Mouse (Mus musculus): ENCODE results near the gene Gpr107. TPM values are rescaled to one million over a fixed set of nuclear protein-coding genes. Genes with fewer than 3 reads are reported as not detected.

The Gpr107 gene
- total and polyA plus RNA-seq, 2 experiments = 8.3 to 10.0 TPM

GRCm38 (mm10) chr2:31263039-31263461, 110.9 kb downstream of the Gpr107 start:
- Histone ChIP-seq H3K9ac (ENCODE audit: low read depth, low read length) (no peak overlapping the region), H3K4me1 (ENCODE audit: control insufficient read depth, insufficient read depth, low read length) (peaks cover 5% of the 10 kb centered on the region; the same call in 1 of the 2 replicates)

GRCm38 (mm10) chr2:31263746-31264378, 111.7 kb downstream of the Gpr107 start:
- Histone ChIP-seq H3K27me3 (ENCODE audit: control insufficient read depth, insufficient read depth, low read length) (no peaks in the 10 kb centered on the region), H3K4me3 (ENCODE audit: insufficient read depth, low read depth, low read length) (no peak overlapping the region), H3K79me2 (ENCODE audit: control insufficient read depth, insufficient read depth, low read length) (no peaks in the 10 kb centered on the region), H3K27ac (replicated peaks; ENCODE audit: insufficient read depth, low read depth, low read length) (no peak overlapping the region), H3K36me3 (ENCODE audit: control insufficient read depth, insufficient read depth, low read length) (no peaks in the 10 kb centered on the region), H3K9ac (ENCODE audit: low read depth, low read length) (no peak overlapping the region), H3K4me1 (ENCODE audit: control insufficient read depth, insufficient read depth, low read length) (no peaks in the 10 kb centered on the region)
- no peak for DNase-seq (ENCODE audit: extremely low read depth, low read depth, low spot score)
- TF ChIP-seq POLR2A (IDR thresholded peaks at IDR 0.05; ENCODE audit: extremely low read depth, insufficient read depth, low read length) = no peak
- no peak for TF ChIP-seq CTCF (IDR thresholded peaks at IDR 0.05; ENCODE audit: low read depth, low read length)
- WGBS = 43% methylated on average over 10 of the region's 10 CpGs

More at GRCm38 (mm10) chr2:31263039-31263461, 110.9 kb downstream of the Gpr107 start:
- Histone ChIP-seq H3K27me3 (ENCODE audit: control insufficient read depth, insufficient read depth, low read length) (no peaks in the 10 kb centered on the region), H3K4me3 (ENCODE audit: insufficient read depth, low read depth, low read length) (no peak overlapping the region), H3K36me3 (ENCODE audit: control insufficient read depth, insufficient read depth, low read length) (no peaks in the 10 kb centered on the region), H3K27ac (replicated peaks; ENCODE audit: insufficient read depth, low read depth, low read length) (no peak overlapping the region), H3K79me2 (ENCODE audit: control insufficient read depth, insufficient read depth, low read length) (no peaks in the 10 kb centered on the region)
- no peak for DNase-seq (ENCODE audit: extremely low read depth, low read depth, low spot score)
- TF ChIP-seq POLR2A (IDR thresholded peaks at IDR 0.05; ENCODE audit: extremely low read depth, insufficient read depth, low read length) (no peak), CTCF (IDR thresholded peaks at IDR 0.05; ENCODE audit: low read depth, low read length) (no peak)
- WGBS = 80% methylated on average over 8 of the region's 8 CpGs

GRCm38 (mm10) chr2:31267447-31267846, 115.3 kb downstream of the Gpr107 start:
- Histone ChIP-seq H3K27ac (replicated peaks; ENCODE audit: insufficient read depth, low read depth, low read length) (no peak overlapping the region), H3K27me3 (ENCODE audit: control insufficient read depth, insufficient read depth, low read length) (no peaks in the 10 kb centered on the region), H3K36me3 (ENCODE audit: control insufficient read depth, insufficient read depth, low read length) (no peaks in the 10 kb centered on the region), H3K4me3 (ENCODE audit: insufficient read depth, low read depth, low read length) (no peak overlapping the region), H3K79me2 (ENCODE audit: control insufficient read depth, insufficient read depth, low read length) (no peaks in the 10 kb centered on the region), H3K9ac (ENCODE audit: low read depth, low read length) (no peak overlapping the region), H3K4me1 (ENCODE audit: control insufficient read depth, insufficient read depth, low read length) (no peaks in the 10 kb centered on the region)
- TF ChIP-seq CTCF (IDR thresholded peaks at IDR 0.05; ENCODE audit: low read depth, low read length) (no peak), POLR2A (IDR thresholded peaks at IDR 0.05; ENCODE audit: extremely low read depth, insufficient read depth, low read length) (no peak)
- 76% methylated on average over 6 of the region's 6 CpGs for WGBS
- no peak for DNase-seq (ENCODE audit: extremely low read depth, low read depth, low spot score)

Other genes with a start within 250 kb of the Gpr107 start
- 0.07 and 0.09 TPM in 2 replicates for gene Ptges, start 222.5 kb upstream of the Gpr107 start, total RNA-seq (2014; rRNA removed)
- gene Ptges, start 222.5 kb upstream of the Gpr107 start, polyA plus RNA-seq (2012; rRNA removed) = 0.17 and 0.60 TPM in 2 replicates
- gene Tor1b, start 199.4 kb upstream of the Gpr107 start, total RNA-seq (2014; rRNA removed) = 29.1 and 30.9 TPM in 2 replicates
- gene Tor1b, start 199.4 kb upstream of the Gpr107 start, polyA plus RNA-seq (2012; rRNA removed) = 14.4 and 17.1 TPM in 2 replicates
- 62.2 and 76.6 TPM in 2 replicates for gene Tor1a, start 184.4 kb upstream of the Gpr107 start, total RNA-seq (2014; rRNA removed)
- 54.2 and 57.9 TPM in 2 replicates for gene Tor1a, start 184.4 kb upstream of the Gpr107 start, polyA plus RNA-seq (2012; rRNA removed)
- 13.5 and 16.6 TPM in 2 replicates for gene BC005624, start 170.1 kb upstream of the Gpr107 start, total RNA-seq (2014; rRNA removed)
- gene BC005624, start 170.1 kb upstream of the Gpr107 start, polyA plus RNA-seq (2012; rRNA removed) = 11.7 and 12.0 TPM in 2 replicates
- gene Usp20, start 170.0 kb upstream of the Gpr107 start, total RNA-seq (2014; rRNA removed) = 3.0 and 3.3 TPM in 2 replicates
- 5.7 and 6.0 TPM in 2 replicates for gene Usp20, start 170.0 kb upstream of the Gpr107 start, polyA plus RNA-seq (2012; rRNA removed)
- gene Fnbp1, start 10.3 kb upstream of the Gpr107 start, total RNA-seq (2014; rRNA removed) = 5.2 and 7.4 TPM in 2 replicates
- gene Fnbp1, start 10.3 kb upstream of the Gpr107 start, polyA plus RNA-seq (2012; rRNA removed) = 5.9 and 8.6 TPM in 2 replicates
- 0.07 and 0.09 TPM in 2 replicates for gene Ncs1, start 93.5 kb downstream of the Gpr107 start, total RNA-seq (2014; rRNA removed)
- 0.07 and 0.11 TPM in 2 replicates for gene Ncs1, start 93.5 kb downstream of the Gpr107 start, polyA plus RNA-seq (2012; rRNA removed)
- gene Hmcn2, start 162.1 kb downstream of the Gpr107 start, total RNA-seq (2014; rRNA removed) = 0.46 and 0.60 TPM in 2 replicates
- 1.8 TPM in 2 replicates for gene Hmcn2, start 162.1 kb downstream of the Gpr107 start, polyA plus RNA-seq (2012; rRNA removed)

All from liver, adult 2 months (tissue).